Mouse (Mus musculus): ENCODE measurements around the gene Dnase1l2. TPM values are rescaled to one million over a fixed set of nuclear protein-coding genes. Genes with fewer than 3 reads are reported as not detected.

The Dnase1l2 gene
- polyA plus RNA-seq, 1 experiment from 2014 or later, result 9.2 TPM

- Histone ChIP-seq H3K9me3 (replicated peaks; ENCODE audit: control insufficient read depth, low read length) (no peaks in the 10 kb centered on the region), H3K4me3 (replicated peaks; ENCODE audit: low read length) (no peak overlapping the region), H3K4me2 (ENCODE audit: low read depth, low read length) (no peak overlapping the region), H3K36me3 (ENCODE audit: control insufficient read depth, insufficient read depth, low read length) (peaks cover 30% of the 10 kb centered on the region; the same call in 1 of the 2 replicates), H3K27ac (ENCODE audit: low read length) (peak overlapping the region; percentile 50), H3K4me1 (ENCODE audit: control insufficient read depth, insufficient read depth, low read length) (no peaks in the 10 kb centered on the region), H3K27me3 (ENCODE audit: control insufficient read depth, insufficient read depth, low read length) (no peaks in the 10 kb centered on the region), H3K9ac (ENCODE audit: low read length) (peak overlapping the region; percentile 17; the same call in 1 of the 2 replicates)
- peak; percentile 57; the same call in 1 of the 2 replicates for ATAC-seq (ENCODE audit: insufficient read depth, low FRiP score)
- 82% methylated on average over 14 of the region's 14 CpGs for WGBS
Measured at GRCm38 (mm10) chr17:24442107-24442506, 798 bp downstream of the Dnase1l2 start.

DNA sequence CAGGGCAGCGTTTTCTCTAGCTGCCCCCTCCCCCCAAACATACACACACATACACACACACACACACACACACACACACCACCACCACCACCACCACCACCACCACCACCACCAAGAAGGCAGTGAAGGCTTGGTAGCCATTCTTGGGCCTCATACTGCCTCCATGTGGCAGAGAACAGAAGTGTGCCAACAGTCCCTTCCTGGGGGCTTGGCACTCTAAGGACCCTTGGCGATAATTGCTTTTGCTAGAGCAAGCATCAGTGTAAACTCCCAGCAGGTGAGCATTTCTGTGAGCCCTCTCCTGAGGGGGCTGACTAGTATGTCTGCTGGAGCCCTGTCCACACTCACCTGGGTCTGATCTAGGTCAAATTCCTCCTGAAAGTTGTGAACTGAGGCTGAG, 1.8 kb downstream of the Dnase1l2 start:
- H3K4me2 ChIP-seq (ENCODE audit: low read depth, low read length), result no peak overlapping the region
- no peak overlapping the region for H3K4me3 ChIP-seq (replicated peaks; ENCODE audit: low read length)
- H3K27ac ChIP-seq (ENCODE audit: low read length), result no peak overlapping the region; the same call in 1 of the 2 replicates
- no peak overlapping the region for H3K9ac ChIP-seq (ENCODE audit: low read length)
- H3K4me1 ChIP-seq (ENCODE audit: control insufficient read depth, insufficient read depth, low read length), result no peaks in the 10 kb centered on the region
- 21% methylated on average over 2 of the region's 2 CpGs for WGBS
- H3K9me3 ChIP-seq (replicated peaks; ENCODE audit: control insufficient read depth, low read length), result no peaks in the 10 kb centered on the region
- peaks cover 23% of the 10 kb centered on the region; the same call in 1 of the 2 replicates for H3K36me3 ChIP-seq (ENCODE audit: control insufficient read depth, insufficient read depth, low read length)
- no peaks in the 10 kb centered on the region for H3K27me3 ChIP-seq (ENCODE audit: control insufficient read depth, insufficient read depth, low read length)
- no peak for ATAC-seq (ENCODE audit: insufficient read depth, low FRiP score)

GRCm38 (mm10) chr17:24440377-24440776, 2.5 kb downstream of the Dnase1l2 start:
- 89% methylated on average over 8 of the region's 8 CpGs for WGBS
- ATAC-seq (ENCODE audit: insufficient read depth, low FRiP score), result no peak
- Histone ChIP-seq H3K9me3 (replicated peaks; ENCODE audit: control insufficient read depth, low read length) (no peaks in the 10 kb centered on the region), H3K36me3 (ENCODE audit: control insufficient read depth, insufficient read depth, low read length) (peaks cover 17% of the 10 kb centered on the region; the same call in 1 of the 2 replicates), H3K4me1 (ENCODE audit: control insufficient read depth, insufficient read depth, low read length) (no peaks in the 10 kb centered on the region), H3K4me3 (replicated peaks; ENCODE audit: low read length) (no peak overlapping the region), H3K27ac (ENCODE audit: low read length) (no peak overlapping the region), H3K4me2 (ENCODE audit: low read depth, low read length) (no peak overlapping the region), H3K27me3 (ENCODE audit: control insufficient read depth, insufficient read depth, low read length) (no peaks in the 10 kb centered on the region), H3K9ac (ENCODE audit: low read length) (no peak overlapping the region)

GRCm38 (mm10) chr17:24437016-24437415, 5.9 kb downstream of the Dnase1l2 start:
- Histone ChIP-seq H3K9ac (ENCODE audit: low read length) (no peak overlapping the region), H3K4me1 (ENCODE audit: control insufficient read depth, insufficient read depth, low read length) (no peaks in the 10 kb centered on the region), H3K36me3 (ENCODE audit: control insufficient read depth, insufficient read depth, low read length) (peaks cover 13% of the 10 kb centered on the region; the same call in 1 of the 2 replicates), H3K9me3 (replicated peaks; ENCODE audit: control insufficient read depth, low read length) (no peaks in the 10 kb centered on the region), H3K4me2 (ENCODE audit: low read depth, low read length) (no peak overlapping the region), H3K27me3 (ENCODE audit: control insufficient read depth, insufficient read depth, low read length) (no peaks in the 10 kb centered on the region), H3K27ac (ENCODE audit: low read length) (no peak overlapping the region), H3K4me3 (replicated peaks; ENCODE audit: low read length) (no peak overlapping the region)
- peak; percentile 3; the same call in 1 of the 2 replicates for ATAC-seq (ENCODE audit: insufficient read depth, low FRiP score)
- WGBS, result 66% methylated on average over 5 of the region's 5 CpGs

- Histone ChIP-seq H3K27me3 (ENCODE audit: control insufficient read depth, insufficient read depth, low read length) (no peaks in the 10 kb centered on the region), H3K9ac (ENCODE audit: low read length) (peak overlapping the region; percentile 38; the same call in 1 of the 2 replicates), H3K36me3 (ENCODE audit: control insufficient read depth, insufficient read depth, low read length) (peaks cover 8% of the 10 kb centered on the region), H3K4me3 (replicated peaks; ENCODE audit: low read length) (no peak overlapping the region), H3K27ac (ENCODE audit: low read length) (peak overlapping the region; percentile 56), H3K4me2 (ENCODE audit: low read depth, low read length) (peak overlapping the region; percentile 1), H3K4me1 (ENCODE audit: control insufficient read depth, insufficient read depth, low read length) (peaks cover 4% of the 10 kb centered on the region; the same call in 1 of the 2 replicates), H3K9me3 (replicated peaks; ENCODE audit: control insufficient read depth, low read length) (no peaks in the 10 kb centered on the region)
- peak; percentile 57; the same call in 1 of the 2 replicates for ATAC-seq (ENCODE audit: insufficient read depth, low FRiP score)
- WGBS, result 72% methylated on average over 14 of the region's 14 CpGs
Measured at GRCm38 (mm10) chr17:24429201-24429983, 13.5 kb downstream of the Dnase1l2 start.

GRCm38 (mm10) chr17:24427170-24427557, 15.7 kb downstream of the Dnase1l2 start:
- no peak for ATAC-seq (ENCODE audit: insufficient read depth, low FRiP score)
- H3K4me1 ChIP-seq (ENCODE audit: control insufficient read depth, insufficient read depth, low read length), result peaks cover 4% of the 10 kb centered on the region; the same call in 1 of the 2 replicates

GRCm38 (mm10) chr17:24426471-24427169, 16.3 kb downstream of the Dnase1l2 start, which contains the start of gene Eci1:
TSS of gene Eci1 (plus strand) at chr17:24426641.
- Histone ChIP-seq H3K4me3 (replicated peaks; ENCODE audit: low read length) (peak within 1 kb of the TSS; percentile 84), H3K4me2 (ENCODE audit: low read depth, low read length) (peak within 1 kb of the TSS; percentile 73), H3K9me3 (replicated peaks; ENCODE audit: control insufficient read depth, low read length) (no peaks in the 10 kb centered on the region), H3K9ac (ENCODE audit: low read length) (peak within 1 kb of the TSS; percentile 94), H3K27me3 (ENCODE audit: control insufficient read depth, insufficient read depth, low read length) (no peaks in the 10 kb centered on the region), H3K36me3 (ENCODE audit: control insufficient read depth, insufficient read depth, low read length) (peaks cover 23% of the 10 kb centered on the region), H3K4me1 (ENCODE audit: control insufficient read depth, insufficient read depth, low read length) (peaks cover 4% of the 10 kb centered on the region; the same call in 1 of the 2 replicates), H3K27ac (ENCODE audit: low read length) (peak within 1 kb of the TSS; percentile 97)
- WGBS, result under 1% methylated on average over 47 of the region's 48 CpGs
- peak; percentile 98 for ATAC-seq (ENCODE audit: insufficient read depth, low FRiP score)

More at GRCm38 (mm10) chr17:24427170-24427557, 15.7 kb downstream of the Dnase1l2 start:
- Histone ChIP-seq H3K4me2 (ENCODE audit: low read depth, low read length) (peak overlapping the region; percentile 73), H3K36me3 (ENCODE audit: control insufficient read depth, insufficient read depth, low read length) (peaks cover 22% of the 10 kb centered on the region), H3K9ac (ENCODE audit: low read length) (peak overlapping the region; percentile 94), H3K4me3 (replicated peaks; ENCODE audit: low read length) (peak overlapping the region; percentile 84), H3K27me3 (ENCODE audit: control insufficient read depth, insufficient read depth, low read length) (no peaks in the 10 kb centered on the region), H3K9me3 (replicated peaks; ENCODE audit: control insufficient read depth, low read length) (no peaks in the 10 kb centered on the region), H3K27ac (ENCODE audit: low read length) (peak overlapping the region; percentile 97)
- 2% methylated on average over 8 of the region's 8 CpGs for WGBS

GRCm38 (mm10) chr17:24425905-24426304, 17.0 kb downstream of the Dnase1l2 start:
- ATAC-seq (ENCODE audit: insufficient read depth, low FRiP score), result no peak
- Histone ChIP-seq H3K9me3 (replicated peaks; ENCODE audit: control insufficient read depth, low read length) (no peaks in the 10 kb centered on the region), H3K27me3 (ENCODE audit: control insufficient read depth, insufficient read depth, low read length) (no peaks in the 10 kb centered on the region), H3K9ac (ENCODE audit: low read length) (peak overlapping the region; percentile 94; the same call in 1 of the 2 replicates), H3K4me1 (ENCODE audit: control insufficient read depth, insufficient read depth, low read length) (peaks cover 4% of the 10 kb centered on the region; the same call in 1 of the 2 replicates), H3K4me2 (ENCODE audit: low read depth, low read length) (peak overlapping the region; percentile 73), H3K4me3 (replicated peaks; ENCODE audit: low read length) (no peak overlapping the region; the same call in 1 of the 2 replicates), H3K36me3 (ENCODE audit: control insufficient read depth, insufficient read depth, low read length) (peaks cover 30% of the 10 kb centered on the region), H3K27ac (ENCODE audit: low read length) (peak overlapping the region; percentile 97)
- 85% methylated on average over 7 of the region's 7 CpGs for WGBS

Data from stomach, embryonic 16.5 days (tissue).